Mouse (Mus musculus) heart, embryonic 11.5 days (tissue): ENCODE measurements at regions not wholly inside any gene's neighbourhood (a gene's known extent, or its start where the extent isn't known, plus 50 kb on each side); places are given as distances from the start of the nearest gene placed in this dataset.
"Not testable (repeated sequence)": the region's sequence is repeated elsewhere in the genome, so short reads cannot be mapped to it uniquely, and the experiment has no call there.

ENCODE experiments used
- ATAC-seq: fragments of 200-750 bp; cut with Nextera tagmentation; replicated peaks from 2 replicates; pipeline ENCODE4 v1.8.0; 2017; ENCODE audit warnings: moderate library complexity; ENCODE audit not compliant: insufficient number of reproducible peaks, low FRiP score, low TSS enrichment
- H3K27ac ChIP-seq: fragments of 300-500 bp; sonication (generic); 2 replicates; pipeline ENCODE4 v1.5.1; 2014; ENCODE audit warnings: mild to moderate bottlenecking, low read depth, low read length
- H3K27me3 ChIP-seq: fragments of 300-500 bp; sonication (generic); 2 replicates; pipeline ENCODE4 v1.6.1; 2014; ENCODE audit warnings: mild to moderate bottlenecking, low read length, mixed read lengths; ENCODE audit not compliant: control insufficient read depth, insufficient read depth
- H3K36me3 ChIP-seq: fragments of 300-500 bp; sonication (generic); 2 replicates; pipeline ENCODE4 v1.6.1; 2014; ENCODE audit warnings: mild to moderate bottlenecking, low read length, moderate library complexity, mixed read lengths; ENCODE audit not compliant: control insufficient read depth, insufficient read depth
- H3K4me1 ChIP-seq: fragments of 300-500 bp; sonication (generic); 2 replicates; pipeline ENCODE4 v1.6.1; 2014; ENCODE audit warnings: low read length; ENCODE audit not compliant: control insufficient read depth, insufficient read depth
- H3K4me2 ChIP-seq: fragments of 300-500 bp; sonication (generic); 2 replicates; pipeline ENCODE4 v1.6.1; 2014; ENCODE audit warnings: mild to moderate bottlenecking, moderate library complexity
- H3K4me3 ChIP-seq: fragments of 300-500 bp; sonication (generic); 2 replicates; pipeline ENCODE4 v1.5.1; 2014; ENCODE audit warnings: low read depth, low read length
- H3K9ac ChIP-seq: fragments of 300-500 bp; sonication (generic); 2 replicates; pipeline ENCODE4 v1.6.1; 2014; ENCODE audit warnings: mild to moderate bottlenecking, low read depth, low read length, moderate library complexity
- H3K9me3 ChIP-seq: fragments of 300-500 bp; sonication (generic); replicated peaks from 2 replicates; pipeline ENCODE4 v1.6.1; 2016; ENCODE audit warnings: low read length; ENCODE audit not compliant: control insufficient read depth
- WGBS: fragments of 180-500 bp; shearing (Covaris S2); extraction: QIAGEN DNeasy Blood & Tissue Kit; methylation state at CpG from one replicate; pipeline ENCODE4 v1.1.7; 2014; ENCODE audit not compliant: insufficient replicate concordance; 5-methylcytosine and 5-hydroxymethylcytosine counted together

GRCm38 (mm10) chr5:101345406-101345805, 319.4 kb downstream of the Nkx6-1 start:
- Histone ChIP-seq H3K4me2 (no peak overlapping the region), H3K27me3 (no peaks in the 10 kb centered on the region), H3K9me3 (no peaks in the 10 kb centered on the region), H3K9ac (no peak overlapping the region), H3K27ac (no peak overlapping the region), H3K36me3 (no peaks in the 10 kb centered on the region), H3K4me3 (no peak overlapping the region), H3K4me1 (no peaks in the 10 kb centered on the region)
- no peak for ATAC-seq
- 80% methylated on average over 3 of the region's 3 CpGs for WGBS

GRCm38 (mm10) chr5:101336361-101336760, 328.4 kb downstream of the Nkx6-1 start:
- H3K4me1 ChIP-seq, result not testable (repeated sequence)
- WGBS, result no CpG with 5 or more reads among the region's 1 CpGs

DNA sequence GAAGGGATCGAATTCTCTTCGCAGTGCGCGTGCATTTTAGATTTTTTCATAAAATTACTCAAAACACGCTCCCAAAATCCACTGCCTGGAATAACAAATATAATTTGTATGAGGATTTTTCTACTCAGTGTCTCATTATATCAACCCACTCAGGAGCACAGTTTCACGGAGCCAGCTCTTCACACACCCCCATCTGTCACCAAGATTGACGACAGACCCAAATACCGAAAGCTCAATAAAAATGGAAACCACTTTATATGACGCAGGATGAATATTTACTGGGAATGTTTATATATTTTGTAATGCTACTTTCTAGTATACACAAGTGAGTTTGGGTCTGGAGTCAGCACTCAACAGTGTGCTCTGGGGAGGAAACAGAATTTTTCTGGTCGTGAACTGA, 333.0 kb downstream of the Nkx6-1 start:
- no peak overlapping the region for H3K9ac ChIP-seq
- H3K27ac ChIP-seq, result no peak overlapping the region
- no peak overlapping the region for H3K4me3 ChIP-seq
- no peaks in the 10 kb centered on the region for H3K36me3 ChIP-seq
- H3K9me3 ChIP-seq, result no peaks in the 10 kb centered on the region
- WGBS, result 83% methylated on average over 10 of the region's 10 CpGs
- H3K4me1 ChIP-seq, result no peaks in the 10 kb centered on the region
- ATAC-seq, result no peak
- no peaks in the 10 kb centered on the region for H3K27me3 ChIP-seq
- no peak overlapping the region for H3K4me2 ChIP-seq

More at GRCm38 (mm10) chr5:101336361-101336760, 328.4 kb downstream of the Nkx6-1 start:
- not testable (repeated sequence) for H3K4me2 ChIP-seq, H3K9ac ChIP-seq, H3K9me3 ChIP-seq, H3K36me3 ChIP-seq, ATAC-seq, H3K27me3 ChIP-seq, H3K4me3 ChIP-seq, H3K27ac ChIP-seq

DNA sequence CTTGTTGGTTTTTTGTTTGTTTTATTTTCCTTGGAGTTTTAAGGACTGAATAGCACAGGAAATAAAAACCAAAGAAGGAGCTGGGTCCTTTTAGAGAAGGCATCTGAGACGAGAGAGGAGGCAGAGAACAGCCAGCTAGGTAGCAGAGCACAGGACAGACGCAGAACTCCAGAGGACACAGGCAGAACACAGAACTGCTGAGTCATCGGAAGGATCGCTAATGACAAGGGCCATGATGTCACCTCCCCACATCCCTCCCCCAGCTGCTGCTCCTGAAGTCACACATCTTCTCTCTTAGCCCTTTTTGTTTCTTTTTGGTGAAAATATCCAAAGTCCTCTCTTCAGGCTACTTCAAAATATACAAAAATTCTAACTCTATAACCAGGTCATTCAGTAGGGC, 338.7 kb downstream of the Nkx6-1 start:
- H3K9ac ChIP-seq, result no peak overlapping the region
- no peak overlapping the region for H3K4me2 ChIP-seq
- no peak for ATAC-seq
- no peaks in the 10 kb centered on the region for H3K9me3 ChIP-seq
- H3K27me3 ChIP-seq, result no peaks in the 10 kb centered on the region
- H3K27ac ChIP-seq, result no peak overlapping the region
- H3K4me3 ChIP-seq, result no peak overlapping the region
- H3K4me1 ChIP-seq, result no peaks in the 10 kb centered on the region
- WGBS, result 43% methylated on average over 4 of the region's 4 CpGs
- no peaks in the 10 kb centered on the region for H3K36me3 ChIP-seq

GRCm38 (mm10) chr5:101323041-101323950, 341.5 kb downstream of the Nkx6-1 start:
- Histone ChIP-seq H3K36me3 (no peaks in the 10 kb centered on the region), H3K4me2 (no peak overlapping the region; the same call in 1 of the 2 replicates), H3K9ac (no peak overlapping the region), H3K9me3 (no peaks in the 10 kb centered on the region), H3K27ac (no peak overlapping the region), H3K4me1 (no peaks in the 10 kb centered on the region), H3K27me3 (no peaks in the 10 kb centered on the region), H3K4me3 (no peak overlapping the region)
- whole genome bisulfite sequencing, result 24% methylated on average over 20 of the region's 20 CpGs
- ATAC-seq, result no peak

GRCm38 (mm10) chr5:101299986-101300385, 364.8 kb downstream of the Nkx6-1 start:
- Histone ChIP-seq H3K4me2 (no peak overlapping the region), H3K9me3 (no peaks in the 10 kb centered on the region), H3K36me3 (no peaks in the 10 kb centered on the region), H3K27ac (no peak overlapping the region), H3K4me1 (no peaks in the 10 kb centered on the region), H3K27me3 (no peaks in the 10 kb centered on the region), H3K9ac (no peak overlapping the region), H3K4me3 (no peak overlapping the region)
- 83% methylated on average over 6 of the region's 6 CpGs for WGBS
- no peak for ATAC-seq

DNA sequence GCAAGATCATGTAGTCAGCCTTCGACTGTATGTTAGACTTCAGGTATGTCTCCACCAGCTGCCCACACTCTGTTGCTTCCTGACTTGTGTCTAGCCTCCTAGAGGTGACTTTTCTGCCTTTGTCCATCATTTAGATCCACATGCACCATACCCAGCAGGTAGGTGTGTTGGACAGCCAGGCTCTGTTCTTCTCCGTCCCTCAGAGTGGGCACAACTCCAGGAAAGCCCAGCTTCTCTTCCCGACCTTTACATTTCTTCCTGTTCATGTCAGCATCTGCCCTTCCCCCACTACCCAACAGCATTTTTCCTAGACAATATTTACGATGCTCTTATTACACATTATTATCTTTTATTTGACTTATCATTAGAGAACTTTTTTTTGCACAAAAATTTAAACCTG, 366.4 kb downstream of the Nkx6-1 start:
- ATAC-seq, result no peak

DNA sequence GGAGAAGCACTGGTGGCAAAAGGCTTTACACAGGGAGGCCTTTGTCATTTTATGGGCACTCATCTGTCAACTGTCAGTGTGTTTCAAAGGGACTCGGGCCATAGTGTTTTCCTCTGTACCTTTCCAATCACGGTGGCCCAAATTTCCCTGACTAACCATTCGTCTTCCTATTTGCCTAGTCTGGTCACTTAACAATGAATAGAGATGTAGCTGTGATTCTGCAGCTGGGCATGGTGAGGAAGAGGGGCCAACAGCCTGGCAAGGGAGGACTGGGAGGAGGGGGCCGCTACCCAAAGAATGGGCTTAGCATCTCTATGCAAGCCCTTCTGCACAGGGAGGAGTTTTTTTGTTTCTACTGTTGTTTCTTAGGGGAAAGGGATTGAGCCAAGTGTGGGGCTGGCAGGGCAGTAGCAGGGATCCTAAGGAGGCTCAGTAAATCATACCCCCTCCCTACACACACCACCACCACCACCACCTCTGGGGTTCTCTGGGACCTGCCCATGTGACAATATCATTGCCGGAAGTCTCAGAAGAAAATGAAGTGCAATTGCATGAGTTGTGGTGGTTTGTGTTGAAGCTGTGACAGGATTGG, 367.2 kb downstream of the Nkx6-1 start:
- Histone ChIP-seq H3K9ac (no peak overlapping the region), H3K4me2 (no peak overlapping the region), H3K27me3 (no peaks in the 10 kb centered on the region), H3K27ac (no peak overlapping the region), H3K9me3 (no peaks in the 10 kb centered on the region), H3K4me3 (no peak overlapping the region), H3K36me3 (no peaks in the 10 kb centered on the region), H3K4me1 (no peaks in the 10 kb centered on the region)
- no peak for ATAC-seq
- WGBS, result 70% methylated on average over 5 of the region's 5 CpGs

More for the DNA sequence above, 366.4 kb downstream of the Nkx6-1 start:
- no peak overlapping the region for H3K9ac ChIP-seq
- no peaks in the 10 kb centered on the region for H3K27me3 ChIP-seq
- no peaks in the 10 kb centered on the region for H3K36me3 ChIP-seq
- no peaks in the 10 kb centered on the region for H3K9me3 ChIP-seq
- no peak overlapping the region for H3K4me2 ChIP-seq
- no peak overlapping the region for H3K4me3 ChIP-seq
- WGBS, result 72% methylated on average over 4 of the region's 4 CpGs
- no peaks in the 10 kb centered on the region for H3K4me1 ChIP-seq
- H3K27ac ChIP-seq, result no peak overlapping the region
